Mouse (Mus musculus) urinary bladder, postnatal 25 days (tissue): Measurements from ENCODE around the gene Gm5431.
A peak's percentile ranks its signal among the peaks of the same experiment; 100 is the strongest.
"Not testable (repeated sequence)": the region's sequence is repeated elsewhere in the genome, so short reads cannot be mapped to it uniquely, and the experiment has no call there.

Experiments
- DNase-seq: peaks from one replicate; pipeline ENCODE4 v3.0.0; 2022; ENCODE audit warnings: low spot score

Gene Gm5431

GRCm38 (mm10) chr11:48871201-48871772, 30.7 kb downstream of the Gm5431 start, which contains the start of gene Irgm1:
Gene Irgm1, minus strand, starts transcription at chr11:48871683.
- DNase-seq = peak; percentile 46

- no peak for DNase-seq
Measured at GRCm38 (mm10) chr11:48870781-48871180, 31.2 kb downstream of the Gm5431 start.

GRCm38 (mm10) chr11:48869380-48870110, 32.5 kb downstream of the Gm5431 start:
- no peak for DNase-seq

GRCm38 (mm10) chr11:48866481-48866880, 35.5 kb downstream of the Gm5431 start:
- no peak for DNase-seq

- no peak for DNase-seq
Measured at GRCm38 (mm10) chr11:48863808-48864207, 38.2 kb downstream of the Gm5431 start.

- DNase-seq = no peak
Measured at GRCm38 (mm10) chr11:48862784-48863319, 39.2 kb downstream of the Gm5431 start.

GRCm38 (mm10) chr11:48859014-48859413, 43.0 kb downstream of the Gm5431 start:
- DNase-seq = no peak

- peak; percentile 87 for DNase-seq
Measured at GRCm38 (mm10) chr11:48853474-48854180, 48.4 kb downstream of the Gm5431 start.

GRCm38 (mm10) chr11:48852624-48853473, 49.2 kb downstream of the Gm5431 start:
- no peak for DNase-seq

- DNase-seq = no peak
Measured at GRCm38 (mm10) chr11:48852190-48852589, 49.8 kb downstream of the Gm5431 start.

GRCm38 (mm10) chr11:48851270-48851995, 50.6 kb downstream of the Gm5431 start:
- no peak for DNase-seq

GRCm38 (mm10) chr11:48850240-48850639, 51.8 kb downstream of the Gm5431 start:
- no peak for DNase-seq

- DNase-seq = no peak
Measured at GRCm38 (mm10) chr11:48846881-48847280, 55.1 kb downstream of the Gm5431 start.

- DNase-seq = not testable (repeated sequence)
Measured at GRCm38 (mm10) chr11:48846362-48846761, 55.7 kb downstream of the Gm5431 start.

- DNase-seq = no peak
Measured at GRCm38 (mm10) chr11:48845244-48845815, 56.7 kb downstream of the Gm5431 start.

- no peak for DNase-seq
Measured at GRCm38 (mm10) chr11:48844309-48844708, 57.7 kb downstream of the Gm5431 start.

- no peak for DNase-seq
Measured at GRCm38 (mm10) chr11:48843202-48843601, 58.8 kb downstream of the Gm5431 start.

- no peak for DNase-seq
Measured at GRCm38 (mm10) chr11:48842378-48842792, 59.6 kb downstream of the Gm5431 start.

GRCm38 (mm10) chr11:48841213-48841612, 60.8 kb downstream of the Gm5431 start:
- DNase-seq = no peak

- no peak for DNase-seq
Measured at GRCm38 (mm10) chr11:48840805-48841204, 61.2 kb downstream of the Gm5431 start.
